Mouse (Mus musculus) lung, postnatal 10 days (tissue): Measurements from ENCODE around the gene Irx6.
A peak's percentile ranks its signal among the peaks of the same experiment; 100 is the strongest.

Source experiments
- DNase-seq: peaks from one replicate; pipeline ENCODE4 v3.0.0; 2021

The Irx6 gene

DNA sequence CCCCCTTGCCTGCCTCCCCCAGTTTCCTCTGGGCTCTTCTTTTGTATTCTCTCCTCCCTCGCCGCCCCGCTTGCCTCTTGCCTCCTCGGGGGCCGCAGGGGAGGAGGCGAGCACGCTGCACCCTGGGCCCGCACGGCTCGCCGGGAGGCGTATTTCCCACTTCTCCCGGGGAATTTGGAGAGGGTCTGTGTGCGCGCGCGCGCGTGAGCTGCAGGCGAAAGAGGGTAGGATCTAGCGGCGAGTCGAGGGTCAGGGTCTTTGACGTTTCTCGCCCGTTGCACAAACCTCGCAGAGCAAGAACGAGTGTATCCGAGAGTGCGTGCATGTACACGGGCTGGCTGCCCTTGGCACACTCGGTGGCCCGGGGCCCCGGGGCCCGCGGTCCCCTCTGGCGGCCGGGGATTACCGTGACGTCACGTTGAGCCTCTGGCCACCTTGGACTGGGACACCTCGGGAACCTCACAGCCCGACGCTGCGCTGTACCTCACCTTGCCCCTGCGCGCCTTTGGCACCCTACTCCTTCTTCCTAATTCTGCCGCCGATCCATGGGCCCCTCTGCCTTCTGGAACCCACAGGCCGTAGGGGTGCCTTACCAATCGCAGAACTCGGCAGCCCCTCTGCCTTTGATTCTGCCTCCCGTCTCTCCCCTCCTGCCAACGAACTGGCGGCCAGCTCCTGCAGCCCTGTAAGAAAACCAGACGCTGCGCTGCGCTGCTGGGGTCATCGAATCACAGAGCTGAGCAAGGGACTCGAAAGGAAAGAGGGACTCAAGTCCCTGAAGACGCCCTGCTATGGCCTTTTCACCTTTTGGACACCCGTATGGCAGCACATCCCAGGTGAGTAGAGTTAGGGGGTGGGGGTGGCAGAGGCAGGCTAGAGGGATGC lies at the start of gene Irx6:
TSS of gene Irx6 (plus strand) at position 45 of the 885 bp plus-strand sequence.
- no peak for DNase-seq

DNA sequence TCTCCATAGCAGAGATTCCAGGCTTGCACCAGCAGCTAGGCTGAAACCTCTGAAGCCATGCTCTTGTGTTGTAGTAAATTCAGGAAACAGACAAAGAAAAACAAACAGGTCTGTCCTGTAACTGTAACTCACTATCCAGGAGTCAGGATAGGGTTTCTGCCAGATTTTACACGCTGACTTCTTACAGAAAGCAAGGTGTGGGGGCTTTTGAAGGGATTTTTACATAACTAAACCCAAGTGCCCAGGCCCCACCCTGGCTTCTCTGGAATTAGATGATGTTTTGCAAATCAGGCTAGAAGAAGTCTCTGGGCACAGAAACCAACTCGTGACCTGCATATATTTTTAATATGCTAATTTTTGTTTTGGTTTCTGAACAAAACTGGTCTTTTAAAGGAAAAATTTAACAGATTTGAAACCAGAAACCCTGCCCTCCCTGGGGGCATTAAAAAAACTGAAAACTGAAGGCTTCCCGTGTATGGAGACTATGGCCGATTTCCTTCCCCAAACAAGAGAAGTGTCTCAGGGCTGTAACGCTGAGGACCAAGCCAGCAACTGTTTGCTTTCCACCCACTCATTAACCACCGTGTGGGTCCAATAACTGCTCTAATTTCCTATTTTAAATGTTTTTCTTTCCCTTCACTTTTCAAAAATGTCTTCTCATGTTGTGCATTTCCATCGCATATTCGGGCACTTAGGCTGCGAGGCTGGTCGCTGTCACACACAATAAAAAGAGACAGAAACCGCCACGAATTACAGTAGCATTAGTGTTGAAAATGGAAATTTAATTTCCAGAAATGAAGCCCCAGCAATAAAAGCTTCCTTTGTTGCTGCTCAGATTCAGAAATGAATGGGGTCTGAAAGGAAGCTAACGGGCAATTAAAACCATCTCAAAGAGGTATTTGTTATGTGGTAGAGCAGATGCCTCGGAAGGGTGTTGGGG lies 45.1 kb upstream of the Irx6 start:
- DNase-seq, result no peak

DNA sequence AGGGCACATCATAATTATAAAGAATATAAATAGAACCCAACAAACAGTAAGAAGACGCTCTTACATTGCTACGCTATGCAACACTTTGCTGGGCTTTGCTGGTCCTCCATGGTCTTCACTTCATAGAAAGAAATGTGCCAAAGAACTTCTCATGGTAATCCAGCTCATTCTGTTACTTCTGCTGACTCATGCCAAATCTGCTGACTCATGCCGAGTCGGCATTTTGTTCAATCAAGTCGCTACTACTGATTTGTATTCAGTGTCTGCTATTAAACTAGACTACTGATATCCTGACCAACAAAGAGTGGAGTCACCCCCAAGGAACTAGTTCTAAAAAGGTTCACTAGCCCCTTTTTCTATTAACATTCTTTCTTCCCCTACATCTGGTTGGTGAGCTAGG lies 40.9 kb upstream of the Irx6 start:
- no peak for DNase-seq

DNA sequence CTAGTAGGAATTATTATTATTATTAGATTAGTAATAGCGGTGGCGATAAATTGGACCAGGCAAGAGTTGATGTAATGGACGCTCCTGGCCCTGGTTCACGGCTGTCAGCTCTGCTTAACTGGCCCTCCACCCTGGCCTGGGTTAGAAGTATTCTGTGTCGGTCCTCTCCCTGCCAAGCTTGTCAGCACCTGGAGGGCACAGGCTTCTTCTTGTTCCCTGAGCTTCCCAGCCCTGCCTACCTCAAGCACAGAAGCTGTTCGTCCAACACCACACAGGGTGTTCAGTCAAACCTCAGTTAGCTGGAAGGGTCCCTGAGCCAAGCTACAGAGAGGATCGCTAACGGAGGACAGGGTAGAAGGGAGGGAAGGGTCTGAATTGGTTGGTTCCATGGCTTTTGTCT lies 33.3 kb upstream of the Irx6 start:
- DNase-seq, result no peak

DNA sequence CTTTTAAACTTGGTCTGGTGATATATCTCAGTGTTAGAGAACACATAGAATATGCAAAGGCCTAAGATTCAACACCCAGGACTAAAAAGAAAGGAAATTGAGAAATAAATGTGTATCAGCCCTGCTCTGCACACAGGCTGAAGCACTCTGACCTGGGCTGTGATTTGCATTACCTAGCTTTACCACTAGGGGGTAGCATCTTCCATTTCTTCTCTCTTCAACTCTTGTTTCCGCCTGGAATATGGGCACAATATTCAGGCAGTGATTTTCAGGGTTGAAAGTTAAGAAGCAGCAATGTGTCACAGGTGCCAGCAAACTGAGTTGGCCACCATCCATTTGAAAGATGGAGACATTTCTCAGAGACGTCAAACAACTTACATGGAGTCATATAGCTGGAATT lies 27.5 kb upstream of the Irx6 start:
- DNase-seq, result peak; percentile 15

DNA sequence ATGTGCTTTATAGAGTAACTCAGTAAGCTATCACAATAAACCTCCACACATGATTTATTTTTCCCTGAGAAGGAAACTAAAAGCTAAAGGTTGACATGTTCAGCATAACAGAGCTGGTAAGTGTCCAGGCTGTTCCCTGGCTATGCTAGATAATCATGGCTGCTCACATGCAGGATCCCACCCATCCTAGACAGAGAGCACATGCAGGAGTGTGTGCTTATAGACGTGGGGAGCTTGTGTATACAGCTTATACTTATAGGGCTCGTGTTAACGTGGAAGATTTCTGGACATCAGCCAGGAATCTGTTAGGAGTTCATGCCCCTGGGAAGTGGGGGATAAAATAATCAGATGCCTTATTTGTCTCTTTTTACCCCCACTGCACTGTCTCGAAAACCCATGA lies 9.9 kb upstream of the Irx6 start:
- DNase-seq, result no peak

DNA sequence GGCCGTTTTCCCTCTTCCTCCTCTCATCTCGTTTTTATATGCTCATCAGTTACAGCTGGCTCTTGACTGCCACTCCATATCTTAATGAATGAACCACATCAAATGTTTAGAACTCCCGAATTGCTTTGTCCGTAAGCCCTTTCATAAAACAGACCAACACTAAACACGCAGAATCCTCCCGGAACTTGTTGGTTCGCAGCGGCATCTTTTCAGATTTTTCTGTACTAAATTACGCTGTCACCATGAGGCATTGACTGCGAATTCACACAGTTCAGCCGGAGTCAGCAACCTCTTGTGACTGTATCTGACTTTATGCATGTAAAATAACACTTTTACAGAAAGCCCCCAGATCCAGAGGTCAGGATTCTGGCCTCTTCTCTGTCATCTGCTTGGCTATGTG lies 3.9 kb upstream of the Irx6 start:
- no peak for DNase-seq

DNA sequence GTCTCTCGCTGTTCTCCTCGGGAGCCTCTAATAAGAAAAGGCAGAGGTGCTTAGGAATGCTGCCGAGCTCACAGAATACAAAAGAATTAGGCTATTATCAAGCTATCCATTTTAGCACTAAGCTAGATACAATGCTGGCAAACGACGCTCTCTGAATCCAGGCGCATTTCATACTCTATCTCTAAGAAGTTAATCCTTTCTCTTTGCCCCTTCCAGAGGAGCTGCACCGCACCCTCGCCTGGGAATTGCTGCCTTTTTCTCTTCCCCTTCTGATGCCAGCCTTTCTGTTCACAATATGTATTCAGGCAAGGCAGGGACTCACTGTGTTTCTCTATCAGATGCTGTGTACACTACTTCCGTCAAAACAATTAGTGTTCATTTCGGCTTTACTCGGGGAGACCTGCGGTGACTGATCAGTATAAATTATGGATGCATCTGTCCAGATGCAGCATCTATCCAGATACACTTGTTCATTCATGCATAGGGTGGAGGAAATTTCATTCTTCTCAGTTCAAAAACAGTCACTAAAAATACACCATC lies 3.4 kb upstream of the Irx6 start:
- DNase-seq, result no peak

DNA sequence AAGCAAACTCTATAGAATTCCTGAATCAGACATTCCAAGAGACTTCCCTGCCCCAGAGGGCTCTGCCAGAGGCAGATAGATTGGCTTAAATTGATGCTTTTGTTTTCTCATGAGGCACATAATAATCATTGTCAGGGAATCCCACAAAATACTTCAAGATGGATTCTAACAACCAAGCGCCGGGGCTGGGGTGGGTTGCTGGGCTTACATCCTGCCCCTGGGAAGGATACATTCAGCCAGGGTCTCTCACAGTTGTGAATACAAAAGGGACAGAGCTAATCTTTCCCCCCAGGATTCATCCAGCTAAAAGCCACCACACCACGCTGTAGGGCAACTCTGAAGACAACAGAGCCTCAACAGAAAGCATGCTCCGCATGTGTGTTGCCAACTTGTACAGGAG lies 2.2 kb upstream of the Irx6 start:
- DNase-seq, result no peak

DNA sequence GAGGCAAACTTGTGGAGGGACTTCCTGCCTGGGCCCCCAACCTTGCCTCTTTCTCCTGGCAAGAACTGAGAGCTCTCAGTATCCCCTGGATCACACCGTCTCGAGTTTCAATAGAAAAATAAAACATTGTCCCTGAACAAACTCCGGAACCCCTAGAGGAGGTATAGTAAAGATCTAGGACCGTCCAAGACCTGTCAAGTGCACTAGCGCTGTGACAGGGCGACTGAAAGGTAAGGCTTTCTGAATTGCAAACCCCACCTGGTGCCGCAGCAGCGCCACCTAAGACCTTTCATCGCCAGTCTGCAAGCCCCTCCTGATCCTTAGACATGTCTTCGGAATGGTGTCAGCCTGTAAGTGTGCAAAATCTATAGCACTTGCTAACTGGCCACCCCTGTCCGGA lies 987 bp upstream of the Irx6 start:
- DNase-seq, result no peak

DNA sequence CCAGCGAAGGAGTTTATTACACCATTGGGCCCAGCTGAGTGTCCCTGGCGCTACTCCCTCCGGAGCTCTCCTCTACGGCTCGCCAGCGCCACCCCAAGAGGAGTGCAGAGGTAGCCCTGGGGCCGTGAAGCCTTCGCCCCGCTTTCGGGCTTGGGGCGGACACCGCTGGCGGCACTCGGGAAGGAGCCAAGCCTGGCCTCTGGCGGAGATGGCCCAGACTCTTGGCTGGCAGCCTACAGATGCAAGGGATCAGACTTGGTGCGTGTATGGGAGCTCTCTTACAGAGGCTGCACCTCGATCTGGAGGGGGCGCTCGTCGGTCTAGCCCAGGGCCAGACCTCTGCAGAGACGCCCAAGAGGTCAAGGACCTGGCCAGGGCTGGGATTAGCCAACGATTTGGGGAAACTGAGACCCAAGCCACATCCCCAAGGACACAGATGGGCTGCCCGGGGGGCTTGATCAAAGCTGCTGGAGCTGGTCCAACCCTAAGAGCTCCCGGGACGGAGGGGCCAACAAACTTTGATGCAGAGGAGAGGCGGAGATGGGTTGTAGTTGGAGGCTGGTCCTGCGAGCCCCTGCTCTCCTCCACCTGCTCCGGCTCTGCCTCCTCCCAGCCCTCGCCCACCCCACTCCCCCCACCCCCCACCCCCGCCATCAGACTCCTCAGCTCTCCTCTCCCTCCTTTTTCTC lies 389 bp upstream of the Irx6 start:
- peak; percentile 60 for DNase-seq

DNA sequence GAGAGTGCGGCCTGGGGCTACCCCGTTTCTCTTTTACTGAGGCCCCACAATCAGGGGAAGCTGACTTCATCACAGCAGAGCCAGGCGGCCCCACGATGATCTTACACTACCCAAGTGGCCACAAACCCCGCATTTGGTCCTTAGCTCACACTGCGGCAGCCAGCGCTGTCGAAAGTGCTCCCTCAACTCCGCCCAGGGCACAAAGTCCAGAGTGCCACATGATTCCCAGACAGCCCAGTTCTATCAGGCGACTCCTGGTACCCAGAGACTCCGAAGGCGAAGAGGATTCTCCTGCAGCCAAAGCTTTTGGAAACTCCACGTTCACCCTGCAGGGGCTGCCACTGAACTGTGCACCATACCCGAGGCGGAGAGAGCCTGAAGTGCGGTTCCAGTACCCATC lies 4.3 kb downstream of the Irx6 start:
- no peak for DNase-seq

DNA sequence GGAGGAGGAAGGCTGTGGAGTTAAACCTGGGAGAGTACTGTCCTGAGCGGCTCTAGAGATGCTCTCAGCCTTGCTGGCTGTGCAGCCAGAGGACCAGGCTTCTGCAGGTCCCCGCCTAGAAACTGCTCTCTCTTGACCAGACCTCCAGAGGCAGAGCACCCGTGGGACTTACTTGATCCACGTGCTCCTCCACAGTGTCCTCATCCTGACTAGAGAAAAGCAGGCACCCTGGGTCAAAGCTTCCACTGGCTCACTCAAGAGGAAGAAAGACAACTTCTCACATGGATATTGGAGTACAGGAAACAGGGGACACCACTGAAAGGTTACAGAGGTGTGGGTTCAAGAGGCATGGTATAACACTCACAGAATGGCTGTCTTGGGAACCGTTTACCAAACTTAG lies 23.3 kb downstream of the Irx6 start:
- DNase-seq, result no peak

DNA sequence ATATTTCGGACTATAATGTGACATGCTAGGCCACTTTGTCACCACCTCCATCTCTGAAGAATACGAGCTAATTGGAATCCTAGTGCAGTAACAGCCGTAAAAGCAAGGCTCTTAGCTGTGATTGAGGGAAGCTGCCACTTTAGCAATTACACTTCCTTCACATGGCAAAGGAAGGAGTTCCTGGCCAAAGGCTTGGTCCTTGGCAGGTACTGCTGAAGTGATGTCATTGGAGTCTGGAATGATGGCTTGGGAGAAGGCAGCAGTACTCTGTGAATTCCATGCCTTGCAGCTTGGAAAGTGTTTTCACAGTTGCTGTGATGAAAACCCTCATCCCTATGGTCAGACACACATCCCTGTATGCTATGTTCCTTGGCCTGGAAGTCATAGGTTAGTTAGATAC lies 24.3 kb downstream of the Irx6 start:
- DNase-seq, result no peak

DNA sequence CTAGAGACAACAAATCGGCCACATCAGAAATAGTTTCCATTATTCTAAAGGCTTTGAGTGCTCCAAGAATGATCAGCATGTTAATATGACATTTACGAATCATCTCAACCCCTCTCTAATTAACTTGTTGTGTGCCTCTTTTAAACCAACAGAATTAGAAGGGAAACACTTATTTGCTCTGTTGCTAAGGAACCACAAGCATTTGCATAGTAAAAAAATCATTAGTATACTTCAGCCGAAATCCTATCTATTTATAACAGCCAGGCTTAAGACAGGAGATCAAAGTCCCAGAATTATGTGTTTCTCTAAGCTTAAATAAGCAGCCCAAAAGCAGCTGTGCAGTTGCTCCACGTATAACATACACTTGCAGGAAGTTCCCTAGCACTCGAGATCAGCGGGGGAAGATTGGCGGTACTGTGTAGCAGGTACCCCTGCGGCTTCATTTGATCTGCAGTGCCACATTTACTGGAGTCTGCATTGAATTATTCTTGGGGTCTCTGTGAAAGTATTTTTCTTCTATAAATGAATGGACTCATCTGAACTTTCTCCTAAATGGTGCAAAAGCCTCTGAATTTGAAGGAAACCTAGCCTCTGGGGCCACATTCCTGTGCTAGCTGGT lies 25.9 kb downstream of the Irx6 start:
- DNase-seq, result no peak

DNA sequence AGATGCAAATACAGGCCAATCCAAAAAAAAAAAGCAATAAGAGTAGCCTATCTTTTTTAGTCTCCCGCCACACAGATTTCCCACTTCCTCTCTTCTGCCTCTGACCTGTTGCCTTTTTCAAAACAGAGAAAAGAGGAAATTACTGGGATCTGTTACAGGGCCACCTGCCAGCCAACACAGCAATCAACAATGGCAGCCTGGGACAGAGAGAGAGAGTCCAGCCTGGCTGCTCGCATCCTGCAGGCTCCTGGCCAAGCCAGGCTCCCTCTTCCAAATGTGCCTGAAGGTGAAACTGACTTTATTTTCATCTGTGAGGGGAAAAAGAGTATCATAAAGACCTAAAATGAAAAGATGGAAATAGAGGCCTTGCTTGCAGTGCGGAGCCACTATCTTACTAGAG lies 29.3 kb downstream of the Irx6 start:
- DNase-seq, result no peak

DNA sequence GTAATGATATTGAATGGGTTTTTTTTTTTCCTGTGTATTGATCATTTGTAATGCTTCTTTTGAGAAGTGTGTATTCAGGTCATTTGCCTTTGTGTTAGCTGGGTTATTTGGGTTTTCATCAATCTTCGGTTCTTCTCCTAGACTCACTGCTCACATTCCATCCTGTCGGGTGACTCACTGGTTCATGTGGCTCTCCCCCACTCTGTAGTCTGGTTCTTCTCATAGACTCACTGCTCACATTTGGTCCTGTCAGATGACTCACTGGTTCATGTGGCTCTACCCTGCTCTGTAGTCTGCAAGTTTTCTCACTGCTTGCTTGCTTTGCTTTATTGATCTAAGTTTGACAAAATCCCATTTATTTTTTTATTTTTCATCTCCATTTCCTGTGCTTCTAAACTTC lies 32.2 kb downstream of the Irx6 start:
- no peak for DNase-seq

DNA sequence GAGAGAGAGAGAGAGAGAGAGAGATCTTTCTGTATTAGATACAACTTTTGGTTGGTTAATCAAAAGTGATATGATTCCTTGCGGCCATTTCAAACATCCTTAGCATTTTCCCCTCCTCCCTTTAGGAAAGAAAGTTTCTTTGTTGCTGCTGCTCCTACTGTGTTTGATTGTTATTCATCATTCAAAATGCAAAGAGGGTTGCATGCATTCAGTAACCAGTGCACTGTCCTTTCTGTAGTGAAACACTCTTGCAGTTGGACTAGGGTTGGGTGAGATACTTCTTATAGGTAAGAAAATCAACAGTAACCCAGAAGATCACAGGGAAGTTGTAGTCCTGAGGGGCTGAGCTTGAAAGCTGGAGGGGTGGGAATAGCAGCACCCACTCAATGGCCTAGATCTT lies 39.2 kb downstream of the Irx6 start:
- no peak for DNase-seq

DNA sequence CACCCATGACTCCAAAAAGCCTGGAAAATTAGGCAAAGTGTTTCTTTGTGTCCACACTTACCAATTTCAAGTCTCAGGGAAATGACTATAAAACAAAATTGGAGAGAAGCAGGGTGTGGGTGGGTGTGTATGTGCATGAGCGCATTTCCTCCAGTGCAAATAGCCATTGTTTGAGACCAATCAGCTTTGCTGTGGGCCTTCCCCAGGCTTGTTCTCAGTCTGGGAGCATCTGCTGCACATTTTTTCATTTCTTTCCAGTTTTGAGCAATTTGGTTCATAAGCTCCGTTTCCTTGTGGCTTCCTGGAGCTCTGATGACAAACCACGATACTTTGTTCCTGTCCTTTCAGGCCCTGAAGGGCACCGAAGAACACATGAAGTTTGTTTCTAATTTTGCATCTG lies 43.3 kb downstream of the Irx6 start:
- no peak for DNase-seq

DNA sequence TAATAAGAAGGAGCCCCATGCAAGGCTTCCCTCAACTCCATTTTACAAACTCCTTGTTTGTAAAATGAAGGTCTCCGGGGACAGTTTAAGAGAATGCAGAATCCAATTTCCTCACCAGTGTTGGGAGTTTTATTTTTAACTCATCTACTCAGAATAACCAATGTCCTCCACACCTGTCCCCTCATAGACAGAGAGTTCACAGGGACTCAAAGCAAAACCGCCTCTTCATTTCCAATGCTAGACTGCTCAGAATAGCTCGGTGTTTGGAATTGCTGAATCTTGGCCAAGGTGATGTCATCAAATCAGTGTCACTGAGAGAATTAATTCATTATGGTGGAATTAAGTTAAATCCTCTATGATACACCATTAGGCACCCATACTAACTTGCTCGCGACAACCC lies 44.0 kb downstream of the Irx6 start:
- no peak for DNase-seq

DNA sequence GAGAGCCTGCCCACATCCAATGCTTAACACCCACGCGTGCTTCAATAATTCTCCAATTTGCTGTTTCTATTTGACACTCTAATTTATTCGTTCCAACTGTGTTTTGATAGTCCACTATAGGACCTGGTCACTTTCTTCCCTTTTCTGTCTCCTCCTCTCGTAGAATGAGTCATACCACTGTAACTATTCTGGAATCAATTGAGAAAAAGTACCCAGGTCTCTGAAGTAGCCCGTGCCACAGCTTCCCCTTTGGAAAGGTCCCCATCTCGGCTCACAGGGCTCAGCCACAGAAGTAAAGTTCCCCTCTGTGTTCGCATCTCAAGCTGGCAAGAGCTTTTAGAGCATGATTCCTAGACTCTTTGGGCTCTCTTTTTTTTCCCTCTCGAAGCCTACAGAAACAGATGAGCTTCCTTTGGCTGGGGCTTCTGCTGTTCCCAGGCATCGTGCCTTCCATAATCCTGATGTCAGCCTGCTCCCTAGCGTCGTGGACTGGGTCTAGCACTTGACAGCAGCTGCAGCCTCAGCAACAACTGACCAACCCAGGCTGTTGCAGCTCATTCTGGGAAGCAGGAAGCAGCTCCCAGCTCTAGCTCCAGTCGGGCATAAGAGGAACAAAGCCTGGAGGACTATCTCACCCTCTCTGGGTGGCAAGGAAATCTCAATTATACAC lies 47.3 kb downstream of the Irx6 start:
- peak; percentile 73 for DNase-seq

DNA sequence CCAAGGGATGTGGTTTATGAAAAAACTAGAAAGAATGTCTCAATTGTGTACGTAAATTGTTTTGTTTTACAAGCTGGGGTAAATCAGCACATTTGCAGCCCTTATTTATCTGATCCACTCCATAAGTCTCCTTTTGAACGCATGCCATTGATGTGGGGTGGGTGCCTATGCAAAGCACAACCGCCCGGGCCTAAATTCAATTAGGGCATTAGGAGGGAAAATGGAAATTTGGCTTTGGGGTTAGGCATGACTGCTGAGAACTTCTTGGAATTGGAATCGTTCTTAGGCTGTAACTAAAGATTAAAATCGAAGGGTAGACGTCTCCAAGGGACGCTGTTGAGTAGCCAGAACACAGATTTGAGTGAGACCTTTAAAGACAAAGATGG lies 47.8 kb downstream of the Irx6 start:
- no peak for DNase-seq
